In the genomic region with DNA sequence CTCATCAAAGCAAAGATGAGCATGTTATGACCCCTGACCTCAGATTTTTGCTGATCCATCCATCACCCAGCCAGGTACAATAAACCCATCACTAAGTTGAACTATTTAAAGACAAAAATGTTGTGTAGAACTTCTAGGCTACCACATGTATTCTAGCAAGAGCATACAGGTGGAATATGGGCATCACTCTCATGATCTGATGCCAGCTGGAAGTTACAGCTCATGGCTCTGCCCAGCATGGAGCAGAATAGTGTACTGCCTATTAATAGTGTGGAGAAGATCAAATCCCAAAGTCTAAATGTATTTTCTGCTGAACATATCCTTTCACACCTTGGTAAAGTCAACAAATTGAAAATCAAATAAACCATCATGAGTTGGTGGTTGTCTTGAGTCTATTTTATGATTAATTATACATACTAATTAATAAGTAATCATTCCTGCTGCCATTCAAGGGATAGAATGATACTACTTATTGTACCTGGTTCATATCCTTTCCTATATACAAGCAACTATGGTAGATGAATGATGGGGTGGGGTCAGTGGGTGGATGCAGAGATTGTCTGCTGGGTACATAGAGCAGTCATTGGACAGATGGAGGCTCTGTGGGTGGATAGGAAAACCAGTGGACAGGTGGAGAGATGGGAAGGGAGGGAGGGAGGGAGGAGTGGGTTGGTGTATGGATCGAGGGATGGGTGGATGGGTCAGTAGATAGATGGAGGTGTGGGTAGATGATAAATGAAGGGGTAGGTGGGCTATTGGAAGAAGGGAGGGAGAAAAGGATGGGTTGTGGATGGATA, we compare ENCODE assay signal across 20 mouse cellular contexts. TPM values are rescaled to one million over a fixed set of nuclear protein-coding genes. Genes with fewer than 3 reads are reported as not detected.
DNase-seq lines count a peak whose midpoint lies in the region; ATAC-seq and TF ChIP-seq lines count a peak whose summit lies in the region.
"Had no signal": no experiment of that assay in that cellular context is flagged by ENCODE, and none has a peak within 500 bp of the region (broad histone marks: within the 10 kb centered on the region; RNA-seq: fewer than 3 reads in every experiment).

No protein-coding gene starts in this region.

- no peaks in the 10 kb centered on the region for H3K27me3 ChIP-seq in midbrain, embryonic 14.5 days (ENCODE audit: control insufficient read depth, insufficient read depth, low read length)
- H3K27me3 ChIP-seq: embryonic facial prominence, embryonic 13.5 days; embryonic facial prominence, embryonic 15.5 days; forebrain, embryonic 12.5 days had no signal

- ATAC-seq in midbrain, embryonic 14.5 days (ENCODE audit: low FRiP score, low TSS enrichment): no peak
- ATAC-seq: forebrain, embryonic 14.5 days; forebrain, embryonic 16.5 days had no signal

- peaks cover 6% of the 10 kb centered on the region; the same call in 1 of the 2 replicates for H3K36me3 ChIP-seq in midbrain, embryonic 14.5 days (ENCODE audit: control insufficient read depth, insufficient read depth, low read length)

- DNase-seq in cerebellum, postnatal 14 days: peak; percentile 46 to 63
- DNase-seq in cerebellum, postnatal 4 days (ENCODE audit: low spot score in 2 of 2): no peak
- peak; percentile 57 for DNase-seq in gastrocnemius, adult 2 months
- no peak for DNase-seq in gastrocnemius, postnatal 4 days (ENCODE audit: low spot score in 2 of 2)
- DNase-seq in skeletal muscle tissue, adult 2 months (ENCODE audit: low read depth, low spot score): peak; percentile 36
- no peak for DNase-seq in midbrain, embryonic 14.5 days
- DNase-seq: adrenal gland, adult 2 months; adrenal gland, postnatal 10 days; adrenal gland, postnatal 25 days; cerebellum, adult 11 months; cerebellum, adult 18-20 months; cerebellum, adult 8-10 months; embryo, embryonic 11 days had no signal

- no peak overlapping the region for H3K4me3 ChIP-seq in gastrocnemius, adult 2 months
- H3K4me3 ChIP-seq in midbrain, embryonic 14.5 days (replicated peaks; ENCODE audit: low read depth, low read length): no peak overlapping the region
- H3K4me3 ChIP-seq: embryonic facial prominence, embryonic 13.5 days; embryonic facial prominence, embryonic 15.5 days; erythroblast, embryonic 14.5 days; forebrain, embryonic 10.5 days; forebrain, embryonic 12.5 days had no signal

- no peak overlapping the region for H3K9ac ChIP-seq in midbrain, embryonic 14.5 days (replicated peaks; ENCODE audit: low read length)
- H3K9ac ChIP-seq: embryonic facial prominence, embryonic 13.5 days; embryonic facial prominence, embryonic 15.5 days; forebrain, embryonic 12.5 days had no signal

- H3K9me3 ChIP-seq in midbrain, embryonic 14.5 days (ENCODE audit: control insufficient read depth, low read length): no peaks in the 10 kb centered on the region
- H3K9me3 ChIP-seq: embryonic facial prominence, embryonic 13.5 days; embryonic facial prominence, embryonic 15.5 days; forebrain, embryonic 10.5 days; forebrain, embryonic 12.5 days had no signal

- peaks cover 35% of the 10 kb centered on the region for H3K4me1 ChIP-seq in midbrain, embryonic 14.5 days (ENCODE audit: control insufficient read depth, insufficient read depth, low read length)

- H3K27ac ChIP-seq in gastrocnemius, adult 2 months: peak overlapping the region; percentile 68; the same call in 1 of the 2 replicates
- H3K27ac ChIP-seq in midbrain, embryonic 14.5 days (replicated peaks; ENCODE audit: low read depth, low read length): no peak overlapping the region
- H3K27ac ChIP-seq: embryonic facial prominence, embryonic 13.5 days; embryonic facial prominence, embryonic 15.5 days; forebrain, embryonic 10.5 days; forebrain, embryonic 12.5 days had no signal

- 100% methylated on average over 1 of the region's 1 CpGs for whole genome bisulfite sequencing in midbrain, embryonic 14.5 days

- H3K4me2 ChIP-seq in midbrain, embryonic 14.5 days (ENCODE audit: low read length): no peak overlapping the region
- H3K4me2 ChIP-seq: embryonic facial prominence, embryonic 13.5 days; embryonic facial prominence, embryonic 15.5 days; forebrain, embryonic 12.5 days had no signal

- intact Hi-C loops in gastrocnemius, adult 2 months (cut with DNase I): loop anchor here (5.0 kb wide), 1 partner anchor 34 kb away; no protein-coding TSS in a partner anchor

- TF ChIP-seq CTCF in gastrocnemius, adult 2 months (IDR thresholded peaks at IDR 0.05): no peak

RNA-seq across cellular contexts. Expression of a gene that starts 58.6 kb away (rescaled TPM):
- 1 to 10 TPM; 7.9 to 9.8 TPM for total RNA-seq in gastrocnemius, adult 2 months (2021)
- 10 to 100 TPM; 19.8 to 20.3 TPM for total RNA-seq in gastrocnemius, postnatal 4 days (2021)
- 61.2 and 78.7 TPM in 2 replicates for polyA plus RNA-seq in midbrain, embryonic 14.5 days (2014; fragmentation: Nextera tagmentation; extraction: Ambion mirVana)

Comparison
In these comparisons a context has a peak if more than half of its experiments do, and no peak if none do; other contexts are left out.
1. DNase-seq: peak in cerebellum, postnatal 14 days (2 of 2), gastrocnemius, adult 2 months (single experiment) and skeletal muscle tissue, adult 2 months (single experiment); none in cerebellum, postnatal 4 days (0 of 2), gastrocnemius, postnatal 4 days (0 of 2) and midbrain, embryonic 14.5 days (single experiment).